Mouse (Mus musculus) ES-E14 (cell line): Measurements from ENCODE around the gene Il12a.

ENCODE experiments used
- CHD2 ChIP-seq: IDR thresholded peaks from 2 replicates; pipeline ENCODE4 v1.6.1; 2014; ENCODE audit warnings: mild to moderate bottlenecking, low read depth, low read length, inconsistent platforms
- HCFC1 ChIP-seq: IDR thresholded peaks from 2 replicates; pipeline ENCODE4 v1.6.1; 2012; ENCODE audit warnings: low read length, inconsistent platforms, borderline replicate concordance; ENCODE audit not compliant: insufficient read depth
- MAFK ChIP-seq: IDR thresholded peaks from 2 replicates; pipeline ENCODE4 v1.6.1; 2014; ENCODE audit warnings: mild to moderate bottlenecking, low read depth, low read length, inconsistent platforms; ENCODE audit not compliant: insufficient read depth
- ZC3H11A ChIP-seq: IDR thresholded peaks from 2 replicates; pipeline ENCODE4 v1.6.1; 2012; ENCODE audit warnings: low read depth, mild to moderate bottlenecking, inconsistent platforms, low read length, borderline replicate concordance
- ZNF384 ChIP-seq: IDR thresholded peaks from 2 replicates; pipeline ENCODE4 v1.6.1; 2012; ENCODE audit warnings: low read depth, low read length, inconsistent platforms

DNA sequence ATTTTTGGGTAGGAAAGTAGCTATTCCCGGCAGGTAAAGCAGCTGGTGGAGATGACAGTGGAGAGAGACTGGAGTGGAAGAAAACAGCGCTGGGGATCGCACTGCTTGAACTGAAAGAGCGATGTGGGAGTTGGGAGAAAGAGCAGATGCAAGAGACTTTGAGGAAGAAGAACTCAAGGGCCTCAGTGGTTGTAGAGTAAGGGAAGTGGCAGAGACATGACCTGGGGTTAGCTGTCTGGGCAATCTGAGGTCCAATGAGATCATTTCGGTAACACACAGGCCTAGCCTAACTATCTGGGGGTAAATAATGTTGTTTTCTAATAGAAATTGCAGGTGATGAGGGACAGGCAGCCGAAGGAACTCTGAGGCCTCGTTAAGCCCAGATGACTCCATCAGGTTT lies 24.1 kb upstream of the Il12a start:
- TF ChIP-seq ZC3H11A (no peak), ZNF384 (no peak), CHD2 (no peak), MAFK (no peak), HCFC1 (no peak)
